Mouse (Mus musculus) hindbrain, embryonic 14.5 days (tissue): ENCODE data around the gene 2010111I01Rik. TPM values are rescaled to one million over a fixed set of nuclear protein-coding genes. Genes with fewer than 3 reads are reported as not detected.

ENCODE experiments used
- ATAC-seq: fragments of 200-750 bp; cut with Nextera tagmentation; 2 replicates; pipeline ENCODE4 v1.8.0; 2017; ENCODE audit warnings: moderate number of reproducible peaks, mild to moderate bottlenecking, moderate TSS enrichment, moderate library complexity; ENCODE audit not compliant: low FRiP score
- DNase-seq: peaks from one replicate; pipeline ENCODE4 v3.0.0-alpha.2; 2015; ENCODE audit warnings: low spot score
- H3K27ac ChIP-seq: fragments of 300-500 bp; sonication (generic); 2 replicates; pipeline ENCODE4 v1.5.1; 2014; ENCODE audit warnings: mild to moderate bottlenecking, moderate library complexity
- H3K27me3 ChIP-seq: fragments of 300-500 bp; sonication (generic); 2 replicates; pipeline ENCODE4 v1.6.1; 2014; ENCODE audit warnings: mild to moderate bottlenecking, low read length, mixed read lengths; ENCODE audit not compliant: control insufficient read depth, insufficient read depth
- H3K36me3 ChIP-seq: fragments of 300-500 bp; sonication (generic); replicated peaks from 2 replicates; pipeline ENCODE4 v1.6.1; 2014; ENCODE audit not compliant: control insufficient read depth, insufficient read depth
- H3K4me1 ChIP-seq: fragments of 300-500 bp; sonication (generic); replicated peaks from 2 replicates; pipeline ENCODE4 v1.6.1; 2014; ENCODE audit warnings: antibody characterized with exemption, low read length, mixed read lengths; ENCODE audit not compliant: control insufficient read depth, insufficient read depth
- H3K4me2 ChIP-seq: fragments of 300-500 bp; sonication (generic); replicated peaks from 2 replicates; pipeline ENCODE4 v1.6.1; 2014; ENCODE audit warnings: mild to moderate bottlenecking, moderate library complexity
- H3K4me3 ChIP-seq: fragments of 300-500 bp; sonication (generic); replicated peaks from 2 replicates; pipeline ENCODE4 v1.5.1; 2014; ENCODE audit warnings: mild to moderate bottlenecking, low read length
- H3K9ac ChIP-seq: fragments of 300-500 bp; sonication (generic); 2 replicates; pipeline ENCODE4 v1.6.1; 2014
- H3K9me3 ChIP-seq: fragments of 300-500 bp; sonication (generic); 2 replicates; pipeline ENCODE4 v1.6.1; 2016; ENCODE audit warnings: low read length; ENCODE audit not compliant: control insufficient read depth
- WGBS: fragments of 180-500 bp; shearing (Covaris S2); extraction: QIAGEN DNeasy Blood & Tissue Kit; methylation state at CpG from one replicate; pipeline ENCODE4 v1.1.7; 2014; 5-methylcytosine and 5-hydroxymethylcytosine counted together
- polyA plus RNA-seq: library from polyadenylated mRNA; unstranded; fragments of >200 nt; fragmentation: Nextera tagmentation; extraction: Ambion mirVana; gene quantifications from 2 replicates; pipeline ENCODE4 v1.2.1, GENCODE M21; 2014

2010111I01Rik gene
- polyA plus RNA-seq, 1 experiment from 2014 or later: 32.6 TPM

- H3K27ac ChIP-seq: no peak overlapping the region
- H3K4me2 ChIP-seq: no peak overlapping the region
- H3K4me3 ChIP-seq: no peak overlapping the region
- H3K27me3 ChIP-seq: no peaks in the 10 kb centered on the region
- H3K4me1 ChIP-seq: no peaks in the 10 kb centered on the region
- DNase-seq (no peak), ATAC-seq (no peak)
- 85% methylated on average over 4 of the region's 4 CpGs for WGBS
- no peaks in the 10 kb centered on the region for H3K36me3 ChIP-seq
- H3K9ac ChIP-seq: no peak overlapping the region
- peaks cover 2% of the 10 kb centered on the region for H3K9me3 ChIP-seq
Measured at GRCm38 (mm10) chr13:63121747-63122146, 157.1 kb downstream of the 2010111I01Rik start.

DNA sequence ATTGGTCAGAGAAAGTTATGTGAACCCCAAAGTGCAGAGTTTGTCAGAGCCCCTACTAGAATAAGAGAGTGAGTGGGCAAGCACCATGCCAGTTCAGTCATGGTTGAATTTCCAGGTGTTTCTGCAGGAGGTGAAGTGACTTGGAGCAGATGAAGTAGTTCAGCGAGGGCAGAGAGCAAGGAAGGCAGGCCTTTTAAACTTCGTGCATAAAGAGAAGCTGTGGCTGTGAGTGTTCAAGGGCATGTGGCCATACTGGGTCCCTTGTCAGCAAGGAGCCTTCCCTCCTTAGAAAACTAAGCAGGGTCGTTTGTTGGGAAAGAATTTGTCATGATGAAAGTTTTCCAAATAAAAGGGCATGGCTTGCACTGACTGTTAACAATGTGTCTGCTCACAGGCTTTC, 161.5 kb downstream of the 2010111I01Rik start:
- Histone ChIP-seq H3K9me3 (peaks cover 23% of the 10 kb centered on the region), H3K4me1 (no peaks in the 10 kb centered on the region), H3K27ac (no peak overlapping the region), H3K27me3 (no peaks in the 10 kb centered on the region), H3K4me2 (no peak overlapping the region), H3K9ac (no peak overlapping the region), H3K4me3 (no peak overlapping the region), H3K36me3 (no peaks in the 10 kb centered on the region)
- DNase-seq (no peak), ATAC-seq (no peak)
- 49% methylated on average over 3 of the region's 3 CpGs for WGBS

DNA sequence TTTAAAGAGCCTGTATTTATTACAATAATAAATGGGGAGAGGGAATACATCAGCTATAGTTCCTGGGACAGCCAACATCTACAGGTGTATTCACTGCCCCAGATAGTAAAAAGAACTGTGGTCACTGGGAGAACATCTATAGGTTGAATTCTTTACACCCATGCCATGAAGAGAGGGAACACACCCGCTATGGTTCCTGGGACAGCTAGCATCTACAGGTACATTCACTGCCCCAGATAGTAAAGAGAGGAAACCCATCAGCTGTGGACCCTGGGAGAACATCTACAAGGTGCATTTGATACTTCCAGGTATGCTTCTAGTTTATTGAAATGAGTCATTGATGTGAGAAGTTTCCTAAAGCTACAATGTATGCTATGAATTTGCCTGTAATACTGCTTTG, 162.8 kb downstream of the 2010111I01Rik start:
- Histone ChIP-seq H3K27ac (no peak overlapping the region), H3K4me3 (no peak overlapping the region), H3K4me1 (no peaks in the 10 kb centered on the region), H3K27me3 (no peaks in the 10 kb centered on the region), H3K9ac (no peak overlapping the region), H3K36me3 (no peaks in the 10 kb centered on the region), H3K9me3 (peaks cover 23% of the 10 kb centered on the region), H3K4me2 (no peak overlapping the region)
- WGBS: 100% methylated on average over 1 of the region's 1 CpGs
- ATAC-seq (no peak), DNase-seq (no peak)

- H3K4me1 ChIP-seq: no peaks in the 10 kb centered on the region
- H3K27me3 ChIP-seq: no peaks in the 10 kb centered on the region
- no peaks in the 10 kb centered on the region for H3K9me3 ChIP-seq
- no peak for DNase-seq
- no peak overlapping the region for H3K4me2 ChIP-seq
- H3K9ac ChIP-seq: no peak overlapping the region
- H3K36me3 ChIP-seq: no peaks in the 10 kb centered on the region
- no peak overlapping the region for H3K4me3 ChIP-seq
- no peak overlapping the region for H3K27ac ChIP-seq
- 87% methylated on average over 5 of the region's 5 CpGs for WGBS
- ATAC-seq: no peak
Measured at GRCm38 (mm10) chr13:63134879-63135421, 170.3 kb downstream of the 2010111I01Rik start.

DNA sequence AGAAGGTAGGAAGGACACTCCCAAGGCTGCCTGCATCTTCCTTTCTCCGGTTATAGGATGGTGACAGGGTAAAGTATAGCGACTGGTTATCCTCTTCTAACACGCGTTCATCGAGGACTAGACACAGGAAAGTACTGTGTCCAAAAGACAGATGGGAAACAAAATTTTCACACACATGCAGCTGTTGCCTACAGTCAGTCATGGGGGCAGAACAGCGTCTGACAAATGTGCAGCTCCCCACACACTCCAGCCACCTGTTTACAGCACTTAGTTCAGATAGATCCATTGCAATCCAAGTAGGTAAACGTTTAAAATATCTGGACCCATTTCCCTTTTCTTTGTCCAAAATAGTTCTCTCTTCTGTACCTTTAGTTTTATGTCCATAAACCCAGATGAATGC, 171.3 kb downstream of the 2010111I01Rik start:
- Histone ChIP-seq H3K4me2 (no peak overlapping the region), H3K4me3 (no peak overlapping the region), H3K4me1 (no peaks in the 10 kb centered on the region), H3K9ac (no peak overlapping the region), H3K9me3 (no peaks in the 10 kb centered on the region), H3K36me3 (no peaks in the 10 kb centered on the region), H3K27ac (no peak overlapping the region), H3K27me3 (no peaks in the 10 kb centered on the region)
- DNase-seq: no peak
- 95% methylated on average over 7 of the region's 7 CpGs for WGBS
- no peak for ATAC-seq

- Histone ChIP-seq H3K4me1 (no peaks in the 10 kb centered on the region), H3K4me2 (no peak overlapping the region), H3K27me3 (no peaks in the 10 kb centered on the region), H3K4me3 (no peak overlapping the region), H3K9ac (no peak overlapping the region), H3K9me3 (no peaks in the 10 kb centered on the region), H3K27ac (no peak overlapping the region), H3K36me3 (no peaks in the 10 kb centered on the region)
- WGBS: 75% methylated on average over 1 of the region's 1 CpGs
- DNase-seq (no peak), ATAC-seq (no peak)
Measured at GRCm38 (mm10) chr13:63136775-63137174, 172.1 kb downstream of the 2010111I01Rik start.

DNA sequence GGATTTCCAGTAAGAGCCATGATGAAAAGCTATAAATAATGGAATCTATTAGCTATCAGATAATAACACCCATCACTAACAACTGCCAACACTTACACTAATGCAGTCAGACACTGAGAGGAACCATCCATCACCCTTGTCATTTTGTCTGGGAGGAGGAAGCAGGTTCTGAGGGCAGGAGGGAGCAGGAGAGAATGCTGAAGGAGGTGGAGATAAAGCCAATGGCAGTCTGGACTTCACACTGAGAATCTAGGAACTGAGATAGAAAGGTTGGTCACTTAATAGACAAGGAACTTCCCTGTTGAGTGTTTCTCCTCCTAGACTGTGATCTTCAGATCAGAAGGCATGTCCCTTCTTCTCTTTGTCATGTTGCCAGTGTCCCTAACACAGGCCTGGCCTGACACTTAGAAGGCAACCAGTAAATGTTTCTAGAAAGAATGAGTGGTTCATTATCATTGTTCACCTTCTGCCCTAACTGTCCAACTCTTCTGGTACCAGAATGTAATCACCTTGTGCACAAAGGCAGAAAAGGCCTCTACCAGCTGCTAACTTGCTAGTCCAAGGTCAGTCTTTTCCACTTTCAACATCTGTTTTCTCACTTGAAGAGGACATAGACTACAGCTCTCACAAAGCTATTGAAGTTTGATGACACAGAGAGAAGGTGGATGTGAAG, 173.8 kb downstream of the 2010111I01Rik start:
- Histone ChIP-seq H3K4me2 (no peak overlapping the region), H3K9me3 (no peaks in the 10 kb centered on the region), H3K27me3 (no peaks in the 10 kb centered on the region), H3K9ac (no peak overlapping the region), H3K4me1 (no peaks in the 10 kb centered on the region), H3K4me3 (no peak overlapping the region), H3K27ac (no peak overlapping the region), H3K36me3 (no peaks in the 10 kb centered on the region)
- ATAC-seq: no peak
- no peak for DNase-seq

GRCm38 (mm10) chr13:63139463-63140226, 175.0 kb downstream of the 2010111I01Rik start:
- no peak overlapping the region for H3K4me2 ChIP-seq
- WGBS: 93% methylated on average over 10 of the region's 10 CpGs
- H3K36me3 ChIP-seq: no peaks in the 10 kb centered on the region
- ATAC-seq (no peak), DNase-seq (no peak)
- H3K27me3 ChIP-seq: no peaks in the 10 kb centered on the region
- no peak overlapping the region for H3K9ac ChIP-seq
- H3K27ac ChIP-seq: no peak overlapping the region
- no peaks in the 10 kb centered on the region for H3K9me3 ChIP-seq
- H3K4me3 ChIP-seq: no peak overlapping the region
- no peaks in the 10 kb centered on the region for H3K4me1 ChIP-seq

DNA sequence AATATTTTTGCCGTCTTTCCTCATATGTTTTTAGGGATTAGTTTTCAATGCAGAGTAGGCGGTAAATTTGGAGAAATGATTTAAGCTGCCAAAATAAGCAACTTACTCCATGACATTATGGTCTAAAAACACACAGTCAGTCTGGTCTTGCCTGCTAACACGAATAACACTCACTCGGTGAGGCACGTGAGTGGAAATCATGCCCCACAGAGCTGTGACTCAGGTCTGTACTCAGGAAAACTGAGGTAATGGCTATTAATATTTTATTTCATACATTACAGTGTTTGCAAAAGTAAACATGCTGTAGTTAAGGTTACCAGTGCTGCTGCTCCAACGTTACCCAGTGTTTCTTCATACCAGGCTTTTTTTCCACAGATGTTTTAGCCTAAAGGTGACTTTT, 176.1 kb downstream of the 2010111I01Rik start:
- no peak for DNase-seq
- H3K9ac ChIP-seq: no peak overlapping the region
- H3K4me1 ChIP-seq: no peaks in the 10 kb centered on the region
- H3K36me3 ChIP-seq: no peaks in the 10 kb centered on the region
- H3K4me3 ChIP-seq: no peak overlapping the region
- 92% methylated on average over 6 of the region's 6 CpGs for WGBS
- no peaks in the 10 kb centered on the region for H3K27me3 ChIP-seq
- no peak overlapping the region for H3K4me2 ChIP-seq
- no peak for ATAC-seq
- no peak overlapping the region for H3K27ac ChIP-seq
- no peaks in the 10 kb centered on the region for H3K9me3 ChIP-seq
